ENCODE assay signal across 9 mouse cellular contexts in genomic region chr13:78426306-78426921, GRCm38 (mm10).
DNase-seq lines count a peak whose midpoint lies in the region; ATAC-seq and TF ChIP-seq lines count a peak whose summit lies in the region.
"Had no signal": no experiment of that assay in that cellular context is flagged by ENCODE, and none has a peak within 500 bp of the region (broad histone marks: within the 10 kb centered on the region; RNA-seq: fewer than 3 reads in every experiment).

No protein-coding gene starts in this region.

- H3K36me3 ChIP-seq in limb, embryonic 10.5 days, result no peaks in the 10 kb centered on the region
- H3K36me3 ChIP-seq in neural tube, embryonic 15.5 days, result no peaks in the 10 kb centered on the region
- H3K36me3 ChIP-seq in thymus, adult 2 months (ENCODE audit: control insufficient read depth, insufficient read depth, low read length), result no peaks in the 10 kb centered on the region
- H3K36me3 ChIP-seq: heart, embryonic 12.5 days had no signal

- ATAC-seq in neural tube, embryonic 15.5 days (ENCODE audit: low FRiP score), result no peak

- WGBS in limb, embryonic 10.5 days, result 42% methylated on average over 8 of the region's 8 CpGs
- WGBS in neural tube, embryonic 15.5 days, result 27% methylated on average over 8 of the region's 8 CpGs
- WGBS in thymus, adult 2 months, result 77% methylated on average over 8 of the region's 8 CpGs

- TF ChIP-seq POLR2A in thymus, adult 2 months (IDR thresholded peaks at IDR 0.05; ENCODE audit: control insufficient read depth, extremely low read depth, insufficient read depth, low read length, poor library complexity), result no peak

- no peak overlapping the region for H3K27ac ChIP-seq in limb, embryonic 10.5 days
- H3K27ac ChIP-seq in neural tube, embryonic 15.5 days (replicated peaks), result peak overlapping the region; percentile 78; the same call in 1 of the 2 replicates
- H3K27ac ChIP-seq in thymus, adult 2 months (ENCODE audit: control insufficient read depth, insufficient read depth, low read length), result no peak overlapping the region

- peak; percentile 89 for DNase-seq in heart, adult 11 months
- DNase-seq in heart, postnatal 36 days, result no peak
- peak; percentile 9 for DNase-seq in lung, postnatal 10 days
- DNase-seq in lung, adult 18-20 months, result no peak
- DNase-seq in limb, embryonic 10.5 days (ENCODE audit: low spot score), result peak; percentile 33
- no peak for DNase-seq in thymus, adult 2 months
- DNase-seq in right cerebral cortex, postnatal 14 days, result no peak

- no peaks in the 10 kb centered on the region for H3K27me3 ChIP-seq in limb, embryonic 10.5 days (ENCODE audit: low read depth, poor library complexity, severe bottlenecking)
- no peaks in the 10 kb centered on the region for H3K27me3 ChIP-seq in neural tube, embryonic 15.5 days (replicated peaks)
- H3K27me3 ChIP-seq in thymus, adult 2 months (ENCODE audit: control insufficient read depth, insufficient read depth, low read length), result no peaks in the 10 kb centered on the region
- H3K27me3 ChIP-seq: heart, embryonic 12.5 days had no signal

- H3K4me1 ChIP-seq in limb, embryonic 10.5 days, result peaks cover 21% of the 10 kb centered on the region
- H3K4me1 ChIP-seq in neural tube, embryonic 15.5 days, result peaks cover 26% of the 10 kb centered on the region
- no peaks in the 10 kb centered on the region for H3K4me1 ChIP-seq in thymus, adult 2 months (replicated peaks; ENCODE audit: control insufficient read depth, insufficient read depth, low read length)
- H3K4me1 ChIP-seq: heart, embryonic 12.5 days had no signal

- no peak for TF ChIP-seq CTCF in thymus, adult 2 months (IDR thresholded peaks at IDR 0.05; ENCODE audit: borderline replicate concordance, control insufficient read depth, extremely low read depth, insufficient read depth, low read length, poor library complexity)

- H3K9me3 ChIP-seq in limb, embryonic 10.5 days (replicated peaks), result no peaks in the 10 kb centered on the region
- no peaks in the 10 kb centered on the region for H3K9me3 ChIP-seq in neural tube, embryonic 15.5 days (replicated peaks)
- H3K9me3 ChIP-seq: heart, embryonic 12.5 days had no signal

- H3K4me2 ChIP-seq in neural tube, embryonic 15.5 days, result peak overlapping the region; percentile 57

- intact Hi-C loops in heart, postnatal 36 days (cut with DNase I), result no loop called here

- H3K9ac ChIP-seq in neural tube, embryonic 15.5 days (replicated peaks), result no peak overlapping the region

- H3K4me3 ChIP-seq in limb, embryonic 10.5 days, result no peak overlapping the region
- H3K4me3 ChIP-seq in neural tube, embryonic 15.5 days (replicated peaks), result no peak overlapping the region
- no peak overlapping the region for H3K4me3 ChIP-seq in thymus, adult 2 months (ENCODE audit: control insufficient read depth, insufficient read depth, low read length)

Comparison
In these comparisons a context has a peak if more than half of its experiments do, and no peak if none do; other contexts are left out.
1. DNase-seq: peak in heart, adult 11 months (single experiment), lung, postnatal 10 days (single experiment) and limb, embryonic 10.5 days (single experiment); none in heart, postnatal 36 days (0 of 2), lung, adult 18-20 months (0 of 2), thymus, adult 2 months (single experiment) and right cerebral cortex, postnatal 14 days (single experiment).